Mouse (Mus musculus) neural tube, embryonic 12.5 days (tissue): ENCODE measurements at regions not wholly inside any gene's neighbourhood (a gene's known extent, or its start where the extent isn't known, plus 50 kb on each side); places are given as distances from the start of the nearest gene placed in this dataset.

Experiments used
- ATAC-seq: fragments of 200-750 bp; cut with Nextera tagmentation; 2 replicates; pipeline ENCODE4 v1.8.0; 2017; ENCODE audit warnings: low read depth, mild to moderate bottlenecking, moderate TSS enrichment, moderate library complexity; ENCODE audit not compliant: low FRiP score
- H3K27ac ChIP-seq: fragments of 300-500 bp; sonication (generic); 2 replicates; pipeline ENCODE4 v1.5.1; 2016
- H3K27me3 ChIP-seq: fragments of 300-500 bp; sonication (generic); replicated peaks from 2 replicates; pipeline ENCODE4 v1.6.1; 2016; ENCODE audit warnings: mild to moderate bottlenecking
- H3K36me3 ChIP-seq: fragments of 300-500 bp; sonication (generic); 2 replicates; pipeline ENCODE4 v1.6.1; 2016; ENCODE audit warnings: mild to moderate bottlenecking
- H3K4me1 ChIP-seq: fragments of 300-500 bp; sonication (generic); 2 replicates; pipeline ENCODE4 v1.6.1; 2016
- H3K4me2 ChIP-seq: fragments of 300-500 bp; sonication (generic); replicated peaks from 2 replicates; pipeline ENCODE4 v1.6.1; 2016; ENCODE audit warnings: mild to moderate bottlenecking
- H3K4me3 ChIP-seq: fragments of 300-500 bp; sonication (generic); 2 replicates; pipeline ENCODE4 v1.5.1; 2016
- H3K9ac ChIP-seq: fragments of 300-500 bp; sonication (generic); 2 replicates; pipeline ENCODE4 v1.6.1; 2016; ENCODE audit warnings: mild to moderate bottlenecking
- H3K9me3 ChIP-seq: fragments of 300-500 bp; sonication (generic); 2 replicates; pipeline ENCODE4 v1.6.1; 2016; ENCODE audit warnings: mild to moderate bottlenecking
- WGBS: fragments of 180-500 bp; shearing (Covaris S2); methylation state at CpG from one replicate; pipeline ENCODE4 v1.1.7; 2016; 5-methylcytosine and 5-hydroxymethylcytosine counted together

DNA sequence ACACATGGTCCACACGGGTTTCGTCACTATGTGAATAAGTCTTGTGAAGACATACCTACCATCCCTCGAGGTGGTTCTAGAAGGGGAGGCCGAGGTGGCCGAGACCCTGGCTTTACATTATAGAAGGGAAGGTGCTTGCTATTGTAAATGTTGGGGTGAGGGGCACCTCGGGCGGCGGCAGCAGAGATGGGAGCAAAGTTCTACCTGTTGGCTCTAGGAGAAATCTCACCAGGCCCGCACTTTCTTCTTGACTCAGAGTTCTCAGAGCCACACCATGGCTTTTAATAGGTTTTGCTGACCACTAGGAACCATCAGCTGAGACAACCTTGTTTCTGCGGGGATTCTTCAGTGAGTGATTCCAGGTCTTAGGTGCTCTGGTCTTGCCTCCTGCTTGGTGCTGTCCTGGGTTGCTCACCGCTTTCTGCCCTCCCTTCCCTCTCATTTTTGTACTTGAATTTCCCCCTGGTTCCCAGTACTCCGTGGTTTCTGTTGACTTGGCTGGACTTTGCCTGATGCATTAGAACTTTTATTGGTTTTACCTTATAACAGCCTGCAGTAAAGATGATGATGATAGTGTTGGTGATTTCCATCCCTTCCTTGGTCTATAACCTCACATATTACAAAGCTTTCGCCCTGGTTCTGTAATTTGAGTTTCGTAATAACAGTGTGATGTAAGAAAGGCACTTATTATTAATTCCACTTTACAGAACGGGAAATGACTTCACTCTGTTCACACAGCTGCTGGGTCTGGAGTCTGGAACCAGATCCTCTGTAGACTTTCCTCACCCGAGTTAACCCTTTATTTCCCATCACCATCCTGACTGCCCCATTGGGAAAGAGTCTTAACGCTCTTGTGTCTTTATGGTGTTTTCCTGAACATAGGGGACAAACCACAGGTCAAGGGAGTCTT lies 185.6 kb downstream of the 4933412E24Rik start:
- H3K4me1 ChIP-seq, result peaks cover 3% of the 10 kb centered on the region
- H3K27ac ChIP-seq, result no peak overlapping the region
- H3K27me3 ChIP-seq, result no peaks in the 10 kb centered on the region
- ATAC-seq, result no peak
- no peaks in the 10 kb centered on the region for H3K9me3 ChIP-seq
- no peak overlapping the region for H3K9ac ChIP-seq
- H3K36me3 ChIP-seq, result no peaks in the 10 kb centered on the region
- H3K4me2 ChIP-seq, result no peak overlapping the region
- WGBS, result 90% methylated on average over 17 of the region's 17 CpGs
- H3K4me3 ChIP-seq, result no peak overlapping the region

DNA sequence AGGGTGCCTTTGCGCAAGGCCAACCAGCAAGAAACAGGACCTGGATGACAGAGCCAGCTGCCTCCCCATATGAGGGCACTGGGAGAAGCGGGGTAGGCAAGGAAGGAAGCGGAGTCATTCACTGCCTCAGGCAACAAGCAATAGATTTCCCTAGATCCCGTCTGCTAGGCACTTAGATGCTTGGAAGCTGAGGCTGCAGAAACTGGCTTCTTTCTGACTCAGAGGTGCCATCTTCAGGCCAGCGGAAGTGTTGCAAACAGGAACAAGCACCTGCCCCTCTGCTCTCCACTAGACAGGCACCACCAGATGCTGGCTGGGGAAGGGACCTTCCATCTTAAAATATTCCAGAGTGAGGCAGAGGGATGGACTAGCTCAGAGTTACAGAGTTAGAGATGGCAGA lies 188.0 kb downstream of the 4933412E24Rik start:
- no peak overlapping the region for H3K27ac ChIP-seq
- peaks cover 3% of the 10 kb centered on the region for H3K4me1 ChIP-seq
- H3K4me3 ChIP-seq, result no peak overlapping the region
- ATAC-seq, result peak; percentile 68
- H3K9ac ChIP-seq, result no peak overlapping the region
- no peaks in the 10 kb centered on the region for H3K36me3 ChIP-seq
- WGBS, result 20% methylated on average over 5 of the region's 5 CpGs
- no peaks in the 10 kb centered on the region for H3K27me3 ChIP-seq
- H3K4me2 ChIP-seq, result no peak overlapping the region
- H3K9me3 ChIP-seq, result no peaks in the 10 kb centered on the region

DNA sequence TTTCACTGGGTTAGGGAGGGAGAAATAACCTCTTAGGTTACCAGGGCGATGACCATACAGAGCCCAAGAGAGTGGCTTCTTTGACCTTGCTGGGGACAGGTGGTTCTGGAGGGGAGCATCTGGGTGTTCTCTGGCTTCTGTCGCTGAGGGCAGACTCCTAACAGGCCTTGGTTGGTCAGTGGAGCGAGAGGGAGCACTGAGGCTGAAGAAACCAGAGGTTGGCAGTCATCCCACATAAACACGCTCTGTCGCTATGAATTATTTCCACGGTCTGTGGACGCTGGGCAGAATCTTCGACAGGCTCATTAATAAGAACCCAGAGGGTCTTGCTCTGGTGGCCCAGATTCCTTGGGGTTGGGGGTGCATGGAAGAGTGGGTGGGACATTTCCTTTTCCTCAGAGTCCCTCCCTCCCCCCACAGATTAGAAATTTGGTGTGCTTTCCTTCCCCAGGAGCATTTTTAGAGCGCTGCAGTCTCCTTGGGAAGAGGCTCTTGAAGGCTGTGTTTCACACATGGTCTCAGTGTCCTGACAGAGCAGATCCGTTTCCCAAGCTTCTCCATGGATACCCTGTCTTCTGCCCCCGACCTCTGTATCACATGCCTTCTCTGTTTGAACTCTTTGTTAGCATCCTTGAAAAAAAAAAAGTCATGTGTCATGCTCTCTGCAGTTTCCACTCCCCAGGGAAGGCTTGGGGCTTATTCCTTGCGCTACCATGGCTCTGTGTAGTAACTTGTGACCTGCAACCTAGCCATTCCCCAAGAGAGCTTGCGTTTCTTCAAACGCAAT lies 190.1 kb downstream of the 4933412E24Rik start:
- Histone ChIP-seq H3K4me2 (no peak overlapping the region), H3K4me1 (peaks cover 3% of the 10 kb centered on the region), H3K9me3 (no peaks in the 10 kb centered on the region), H3K9ac (no peak overlapping the region), H3K27ac (no peak overlapping the region), H3K4me3 (no peak overlapping the region), H3K27me3 (no peaks in the 10 kb centered on the region), H3K36me3 (no peaks in the 10 kb centered on the region)
- ATAC-seq, result no peak
- WGBS, result 56% methylated on average over 14 of the region's 14 CpGs

DNA sequence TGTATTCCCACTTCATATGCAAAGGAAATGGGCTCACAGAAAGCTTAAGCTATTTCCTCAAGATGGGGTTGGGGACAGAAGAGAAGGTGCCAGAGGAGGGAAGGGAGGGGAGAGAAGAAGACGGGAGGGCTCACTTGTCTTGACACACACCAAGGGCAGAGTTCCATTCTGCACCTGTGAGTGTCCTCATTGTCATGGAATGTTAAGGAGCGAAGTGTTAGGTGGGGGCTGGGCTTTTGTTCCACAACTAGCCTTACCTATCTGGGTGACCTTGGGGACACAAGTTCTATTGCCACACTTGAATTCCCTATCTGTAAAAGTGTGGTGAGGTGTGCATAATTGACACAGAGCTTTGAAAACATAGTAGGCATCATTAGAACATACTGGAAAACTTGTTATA lies 192.5 kb downstream of the 4933412E24Rik start:
- 65% methylated on average over 2 of the region's 2 CpGs for WGBS
- H3K36me3 ChIP-seq, result no peaks in the 10 kb centered on the region
- no peak overlapping the region for H3K4me3 ChIP-seq
- H3K4me1 ChIP-seq, result peaks cover 3% of the 10 kb centered on the region
- H3K4me2 ChIP-seq, result no peak overlapping the region
- H3K27me3 ChIP-seq, result no peaks in the 10 kb centered on the region
- no peak overlapping the region for H3K9ac ChIP-seq
- no peak overlapping the region for H3K27ac ChIP-seq
- no peak for ATAC-seq
- H3K9me3 ChIP-seq, result no peaks in the 10 kb centered on the region

DNA sequence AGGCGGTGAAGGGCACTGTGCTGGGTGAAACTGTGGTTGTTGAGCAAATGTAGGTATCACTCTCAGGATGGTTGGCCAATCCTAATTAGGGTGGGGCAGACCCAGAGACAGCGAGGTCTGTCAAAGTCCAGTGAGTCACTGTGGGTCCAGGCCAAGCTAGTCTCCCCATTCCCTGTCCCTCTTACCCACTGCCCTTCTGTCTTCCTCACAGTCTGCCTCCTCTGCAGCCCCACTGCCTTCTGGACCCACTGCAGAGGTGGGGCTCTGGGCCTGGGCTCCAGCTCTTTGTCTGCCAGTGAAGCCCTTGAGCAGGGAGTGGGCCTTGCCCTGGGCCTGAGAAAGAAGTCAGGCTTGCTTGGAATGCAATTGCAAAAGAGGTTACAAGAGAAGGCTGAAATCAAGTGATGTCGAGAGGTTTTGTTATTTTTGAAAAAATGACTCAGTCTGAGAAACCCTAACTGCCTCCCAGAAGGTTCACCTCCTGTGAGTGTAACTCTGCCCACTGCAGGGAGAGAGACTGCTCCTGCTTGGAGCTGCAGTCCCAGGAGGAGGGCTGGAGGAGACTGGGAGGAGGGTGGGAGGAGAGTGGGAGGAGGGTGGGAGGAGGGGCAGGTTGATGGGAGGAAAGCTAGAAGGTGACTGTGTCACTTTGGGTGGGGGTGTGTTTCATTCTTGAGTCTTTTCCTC lies 193.3 kb downstream of the 4933412E24Rik start:
- Histone ChIP-seq H3K9ac (no peak overlapping the region), H3K9me3 (no peaks in the 10 kb centered on the region), H3K27me3 (no peaks in the 10 kb centered on the region), H3K27ac (no peak overlapping the region), H3K4me3 (no peak overlapping the region), H3K36me3 (no peaks in the 10 kb centered on the region), H3K4me1 (peaks cover 3% of the 10 kb centered on the region), H3K4me2 (no peak overlapping the region)
- WGBS, result 76% methylated on average over 3 of the region's 3 CpGs
- no peak for ATAC-seq

DNA sequence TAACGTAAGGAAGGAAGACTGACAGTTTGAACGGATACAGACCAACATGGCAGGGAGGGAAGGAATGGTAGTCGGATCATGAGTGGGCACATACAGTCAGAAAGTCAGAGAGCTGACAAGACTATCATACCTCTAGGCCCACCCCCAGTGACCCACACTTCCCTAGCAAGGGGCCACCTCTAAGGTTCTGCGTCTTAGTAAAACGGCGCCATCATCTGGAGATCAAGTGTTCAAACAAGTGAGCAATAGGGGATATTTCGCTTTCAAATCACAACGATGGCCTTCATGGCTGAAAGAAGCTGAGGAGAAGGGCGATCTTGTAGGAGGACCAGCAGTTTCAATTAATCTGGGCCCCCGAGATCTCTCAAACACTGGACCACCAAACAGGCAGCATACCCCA lies 196.1 kb downstream of the 4933412E24Rik start:
- 81% methylated on average over 10 of the region's 10 CpGs for WGBS
- H3K36me3 ChIP-seq, result no peaks in the 10 kb centered on the region
- no peaks in the 10 kb centered on the region for H3K9me3 ChIP-seq
- ATAC-seq, result no peak
- no peak overlapping the region for H3K9ac ChIP-seq
- H3K4me1 ChIP-seq, result no peaks in the 10 kb centered on the region
- no peak overlapping the region for H3K27ac ChIP-seq
- no peak overlapping the region for H3K4me3 ChIP-seq
- no peaks in the 10 kb centered on the region for H3K27me3 ChIP-seq
- no peak overlapping the region for H3K4me2 ChIP-seq

DNA sequence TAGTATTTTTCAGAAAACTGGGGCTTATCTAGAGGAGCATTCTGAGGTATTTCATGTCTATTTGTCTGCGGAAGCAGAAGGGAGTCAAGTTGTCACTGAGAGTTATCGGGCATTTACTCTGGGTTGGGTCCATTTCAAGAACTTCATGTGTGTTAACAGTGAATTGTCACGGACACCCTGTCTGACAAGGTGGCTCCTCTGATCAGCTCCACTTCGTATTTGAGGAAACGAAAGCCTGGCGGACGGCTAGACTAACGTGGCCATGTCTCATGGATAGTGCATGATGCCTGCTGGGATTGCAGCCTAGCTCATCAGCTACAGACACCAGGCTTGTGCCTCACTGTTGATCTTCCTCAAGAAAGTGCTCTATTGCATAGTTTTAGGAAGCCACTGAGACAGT lies 200.4 kb downstream of the 4933412E24Rik start:
- H3K9ac ChIP-seq, result no peak overlapping the region
- H3K27me3 ChIP-seq, result 0 out of 2 replicates have a peak, but pooled peaks cover 2% of the 10 kb centered on the region
- H3K9me3 ChIP-seq, result no peaks in the 10 kb centered on the region
- H3K4me2 ChIP-seq, result no peak overlapping the region
- no peak overlapping the region for H3K27ac ChIP-seq
- no peaks in the 10 kb centered on the region for H3K36me3 ChIP-seq
- WGBS, result 93% methylated on average over 8 of the region's 8 CpGs
- no peak overlapping the region for H3K4me3 ChIP-seq
- no peak for ATAC-seq
- no peaks in the 10 kb centered on the region for H3K4me1 ChIP-seq

DNA sequence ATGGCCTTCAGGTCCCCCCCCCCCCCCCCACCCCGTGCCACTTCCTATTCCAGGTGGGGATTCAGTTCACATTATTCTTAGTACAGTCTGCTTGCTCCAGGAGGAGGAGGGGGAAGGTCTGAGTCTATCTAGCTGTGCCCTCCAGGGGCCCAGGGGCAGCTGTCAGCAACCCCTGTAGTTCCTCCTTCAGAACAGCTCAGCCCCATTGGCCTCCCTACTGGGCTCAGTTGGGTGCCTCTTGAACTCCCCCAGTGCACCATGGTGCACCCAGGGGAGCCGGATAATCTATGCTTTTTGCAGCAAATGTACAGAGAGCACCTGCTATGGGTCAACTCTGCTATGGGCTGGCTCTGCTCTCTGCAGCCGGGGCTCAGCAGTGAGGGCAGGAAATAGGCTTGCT lies 204.8 kb downstream of the 4933412E24Rik start:
- H3K9ac ChIP-seq, result no peak overlapping the region
- H3K36me3 ChIP-seq, result no peaks in the 10 kb centered on the region
- 0 out of 2 replicates have a peak, but pooled peaks cover 2% of the 10 kb centered on the region for H3K27me3 ChIP-seq
- H3K4me2 ChIP-seq, result no peak overlapping the region
- H3K9me3 ChIP-seq, result no peaks in the 10 kb centered on the region
- H3K27ac ChIP-seq, result no peak overlapping the region
- H3K4me1 ChIP-seq, result no peaks in the 10 kb centered on the region
- WGBS, result 52% methylated on average over 3 of the region's 3 CpGs
- no peak overlapping the region for H3K4me3 ChIP-seq
- no peak for ATAC-seq

DNA sequence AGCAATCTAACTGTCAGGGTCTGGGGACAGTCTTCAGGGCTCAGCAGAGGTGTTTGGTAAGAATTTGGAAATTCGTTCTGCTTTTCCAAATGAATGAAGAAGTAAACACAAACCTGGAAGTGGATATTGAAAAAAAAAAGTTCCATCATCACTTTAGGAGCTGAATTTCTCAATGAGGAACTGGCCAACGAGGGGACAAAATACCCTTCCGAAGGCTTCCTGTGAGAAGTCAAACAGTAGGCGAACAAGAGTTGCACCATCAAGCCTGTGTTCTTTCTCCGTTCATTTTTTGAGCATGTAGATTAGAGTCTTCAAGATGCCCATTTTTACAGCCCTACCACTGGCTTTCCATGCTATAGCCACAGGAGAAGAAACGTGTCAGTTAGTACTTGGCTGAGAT lies 207.1 kb downstream of the 4933412E24Rik start:
- Histone ChIP-seq H3K9me3 (no peaks in the 10 kb centered on the region), H3K27me3 (0 out of 2 replicates have a peak, but pooled peaks cover 2% of the 10 kb centered on the region), H3K27ac (no peak overlapping the region), H3K4me3 (no peak overlapping the region), H3K4me2 (no peak overlapping the region), H3K36me3 (no peaks in the 10 kb centered on the region), H3K9ac (no peak overlapping the region), H3K4me1 (no peaks in the 10 kb centered on the region)
- 93% methylated on average over 6 of the region's 6 CpGs for WGBS
- no peak for ATAC-seq

DNA sequence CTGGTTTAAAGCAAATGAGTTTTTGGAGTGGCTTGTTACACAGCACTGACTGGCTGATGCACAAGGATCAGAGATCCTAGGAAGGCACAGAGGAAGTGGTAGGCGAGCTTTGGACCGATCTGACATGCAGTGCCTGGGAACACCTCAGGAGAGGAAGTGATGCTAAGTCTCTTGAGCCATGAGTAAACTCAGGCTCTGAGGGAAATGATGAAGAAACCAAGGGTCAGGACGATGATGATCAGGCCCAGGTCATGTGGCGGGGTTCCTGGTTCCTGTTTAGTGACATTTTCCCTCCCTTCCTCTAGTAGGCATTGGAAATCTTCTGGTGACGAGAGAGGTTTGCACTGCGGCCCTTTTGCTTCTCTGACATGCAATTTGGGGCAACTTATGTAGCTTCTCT lies 208.7 kb downstream of the 4933412E24Rik start:
- H3K9ac ChIP-seq, result no peak overlapping the region
- ATAC-seq, result no peak
- H3K36me3 ChIP-seq, result no peaks in the 10 kb centered on the region
- no peak overlapping the region for H3K4me3 ChIP-seq
- H3K4me1 ChIP-seq, result no peaks in the 10 kb centered on the region
- H3K9me3 ChIP-seq, result no peaks in the 10 kb centered on the region
- H3K27me3 ChIP-seq, result no peaks in the 10 kb centered on the region
- no peak overlapping the region for H3K4me2 ChIP-seq
- no peak overlapping the region for H3K27ac ChIP-seq
- 87% methylated on average over 6 of the region's 6 CpGs for WGBS

DNA sequence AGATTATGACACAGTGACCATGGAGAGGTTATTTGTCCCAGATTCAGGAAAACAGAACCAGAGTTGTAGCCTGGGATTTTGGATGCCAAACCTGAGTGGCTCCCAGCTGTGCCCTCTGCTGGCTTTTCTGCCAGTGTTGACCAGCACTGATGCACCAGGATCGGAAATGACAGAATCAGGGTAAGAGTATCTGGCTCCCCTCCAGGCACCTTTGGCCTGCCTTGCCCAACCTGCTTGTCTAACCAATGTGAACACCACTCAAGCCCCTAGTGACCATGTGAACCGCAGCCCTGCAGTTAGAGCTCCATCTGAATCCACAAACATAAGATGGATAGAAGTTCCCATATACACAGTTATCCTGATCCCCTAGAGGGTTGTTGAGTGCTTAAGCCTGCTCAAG lies 210.6 kb downstream of the 4933412E24Rik start:
- Histone ChIP-seq H3K27me3 (no peaks in the 10 kb centered on the region), H3K9me3 (no peaks in the 10 kb centered on the region), H3K4me2 (no peak overlapping the region), H3K36me3 (no peaks in the 10 kb centered on the region), H3K27ac (no peak overlapping the region), H3K9ac (no peak overlapping the region), H3K4me3 (no peak overlapping the region), H3K4me1 (no peaks in the 10 kb centered on the region)
- ATAC-seq, result no peak
- 90% methylated on average over 2 of the region's 2 CpGs for WGBS

DNA sequence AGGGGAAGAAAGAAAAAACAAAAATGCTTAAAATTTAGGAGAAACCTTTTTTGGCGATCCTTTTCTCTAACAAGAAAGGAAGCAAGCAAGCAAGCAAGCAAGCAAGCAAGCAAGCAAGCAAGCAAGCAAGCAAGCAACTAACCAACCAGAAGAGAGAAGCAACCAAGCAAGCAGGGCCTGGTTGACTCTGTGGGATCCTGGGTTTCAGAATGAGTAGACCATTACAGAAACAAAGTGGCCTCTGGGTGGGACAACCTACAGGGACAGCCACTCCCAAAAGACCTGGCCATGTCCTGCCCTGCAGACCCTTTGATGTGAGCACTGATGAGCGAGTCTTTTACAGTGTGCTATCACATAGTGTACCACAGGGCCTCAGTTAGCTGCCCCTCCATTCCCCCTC lies 211.6 kb downstream of the 4933412E24Rik start:
- Histone ChIP-seq H3K4me1 (no peaks in the 10 kb centered on the region), H3K36me3 (no peaks in the 10 kb centered on the region), H3K27me3 (no peaks in the 10 kb centered on the region), H3K9ac (no peak overlapping the region), H3K4me2 (no peak overlapping the region), H3K4me3 (no peak overlapping the region), H3K27ac (no peak overlapping the region), H3K9me3 (no peaks in the 10 kb centered on the region)
- WGBS, result 88% methylated on average over 2 of the region's 2 CpGs
- no peak for ATAC-seq
